Mouse (Mus musculus): ENCODE measurements around the gene Med12l.

DNA sequence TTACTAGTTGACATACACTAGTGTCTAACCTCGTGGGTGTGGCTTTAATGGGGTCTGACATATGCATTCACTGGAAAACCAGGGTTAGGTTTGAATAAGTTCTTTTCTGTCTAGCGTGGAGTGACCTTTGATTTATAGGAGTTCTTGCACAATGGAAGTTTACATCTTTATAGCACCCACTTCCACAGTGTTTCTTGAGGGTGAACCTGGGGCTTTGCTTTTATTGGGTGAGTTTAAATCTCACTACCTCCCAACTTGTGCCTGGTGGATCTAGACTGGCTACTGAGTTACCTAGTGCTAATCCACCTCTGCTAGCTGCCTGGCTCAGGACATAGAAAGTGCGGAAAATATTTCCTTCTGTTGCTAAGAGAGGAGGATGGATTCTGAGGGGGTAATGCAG is 106.3 kb downstream of the Med12l start:
- TF ChIP-seq MAFK (IDR thresholded peaks at IDR 0.05; ENCODE audit: insufficient read depth, low read depth, low read length) (no peak), ZNF384 (IDR thresholded peaks at IDR 0.05; ENCODE audit: low read depth, low read length) (no peak), HCFC1 (IDR thresholded peaks at IDR 0.05; ENCODE audit: borderline replicate concordance, insufficient read depth, low read length) (no peak)

Measured in ES-E14 (cell line).